Mouse (Mus musculus): ENCODE results near the gene Rasgrf2. TPM values are rescaled to one million over a fixed set of nuclear protein-coding genes. Genes with fewer than 3 reads are reported as not detected.

The Rasgrf2 gene
- total RNA-seq, 2 experiments from 2014 or later: 2.0 to 2.3 TPM

DNA sequence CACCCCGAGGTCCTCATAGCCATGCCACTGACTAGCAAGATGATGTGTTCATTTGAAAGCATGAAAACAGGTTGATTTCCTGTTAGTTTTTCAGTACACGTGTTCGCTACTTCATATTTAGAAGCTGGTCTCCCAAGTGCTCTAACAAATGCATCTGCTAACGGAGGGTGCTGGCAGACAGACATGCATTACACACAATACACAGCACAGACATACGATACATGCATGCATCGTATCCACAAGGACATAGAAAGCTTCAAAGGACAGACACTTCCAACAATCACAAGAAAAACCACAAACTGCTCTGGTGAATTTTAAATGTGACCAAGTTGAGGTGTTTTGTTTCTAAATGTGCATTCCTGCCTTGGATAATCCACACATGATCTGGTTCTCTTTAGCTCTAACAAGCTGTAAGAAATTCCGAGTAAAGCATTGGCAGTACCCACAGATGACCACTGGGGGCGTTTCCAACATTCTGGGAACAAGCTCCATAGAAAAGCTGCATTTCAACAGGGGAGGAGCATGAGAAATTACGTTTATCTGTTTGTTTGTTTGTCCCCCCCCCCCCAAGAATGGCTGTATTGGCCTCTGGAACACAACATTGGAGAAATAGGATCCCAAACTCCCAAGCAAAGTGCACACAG, 249.5 kb downstream of the Rasgrf2 start:
- peak; percentile 50 for DNase-seq

DNA sequence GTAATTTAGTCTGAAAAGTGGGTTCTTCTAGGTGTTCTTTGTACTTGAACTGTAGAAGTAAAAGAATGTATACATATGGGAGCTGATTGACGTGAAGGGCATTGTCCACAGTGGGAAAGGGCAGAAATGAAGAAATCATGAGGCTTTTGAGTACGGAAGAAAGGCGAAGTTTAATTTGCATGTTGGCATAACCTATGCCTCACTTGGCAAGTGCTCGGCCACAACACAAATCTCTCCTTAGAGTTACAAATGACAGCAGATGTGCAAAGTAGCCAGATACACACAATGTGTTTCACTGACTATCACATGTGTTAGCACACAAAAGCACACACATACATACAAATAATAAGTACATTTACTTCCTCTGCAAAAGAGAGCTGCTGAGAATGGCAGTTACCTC, 251.2 kb downstream of the Rasgrf2 start:
- DNase-seq: no peak

DNA sequence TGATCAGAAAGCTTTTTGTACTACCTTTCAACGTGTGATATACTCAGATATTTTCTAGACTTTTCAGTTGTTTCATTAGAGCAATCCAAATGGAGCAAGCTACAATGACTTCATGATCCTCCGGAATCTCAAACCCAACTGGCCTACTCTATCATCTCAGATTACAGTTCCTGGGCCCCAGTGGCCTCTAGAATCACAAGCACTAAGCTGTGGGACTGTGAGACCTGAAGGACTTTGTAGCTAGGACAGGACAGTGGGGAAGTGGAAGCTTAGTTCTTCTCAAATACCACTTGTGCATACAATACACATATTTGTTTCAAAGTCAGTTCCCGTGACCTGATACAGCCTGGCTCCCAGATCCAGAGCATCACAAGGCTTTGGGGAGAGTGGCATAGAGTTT, 253.5 kb downstream of the Rasgrf2 start:
- DNase-seq: no peak

DNA sequence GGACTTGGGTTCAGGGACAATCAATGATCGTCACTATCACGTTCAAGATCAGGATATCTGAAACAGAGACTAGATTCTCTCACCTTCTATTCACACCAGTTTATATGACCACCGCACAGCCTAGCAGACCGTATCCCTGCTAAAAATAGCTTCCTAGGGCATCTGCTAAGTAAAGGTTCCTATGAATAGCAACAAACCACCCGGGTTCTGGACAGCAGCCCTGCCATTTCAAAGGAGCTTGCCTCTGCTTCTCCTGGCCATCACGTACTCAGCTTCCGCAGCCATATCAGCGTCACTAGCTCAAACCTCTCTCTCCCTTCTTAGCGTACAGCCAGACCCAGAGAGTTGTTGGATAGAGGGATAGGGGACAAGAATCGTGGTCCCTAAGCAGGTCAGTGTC, 254.1 kb downstream of the Rasgrf2 start:
- DNase-seq: peak; percentile 35

DNA sequence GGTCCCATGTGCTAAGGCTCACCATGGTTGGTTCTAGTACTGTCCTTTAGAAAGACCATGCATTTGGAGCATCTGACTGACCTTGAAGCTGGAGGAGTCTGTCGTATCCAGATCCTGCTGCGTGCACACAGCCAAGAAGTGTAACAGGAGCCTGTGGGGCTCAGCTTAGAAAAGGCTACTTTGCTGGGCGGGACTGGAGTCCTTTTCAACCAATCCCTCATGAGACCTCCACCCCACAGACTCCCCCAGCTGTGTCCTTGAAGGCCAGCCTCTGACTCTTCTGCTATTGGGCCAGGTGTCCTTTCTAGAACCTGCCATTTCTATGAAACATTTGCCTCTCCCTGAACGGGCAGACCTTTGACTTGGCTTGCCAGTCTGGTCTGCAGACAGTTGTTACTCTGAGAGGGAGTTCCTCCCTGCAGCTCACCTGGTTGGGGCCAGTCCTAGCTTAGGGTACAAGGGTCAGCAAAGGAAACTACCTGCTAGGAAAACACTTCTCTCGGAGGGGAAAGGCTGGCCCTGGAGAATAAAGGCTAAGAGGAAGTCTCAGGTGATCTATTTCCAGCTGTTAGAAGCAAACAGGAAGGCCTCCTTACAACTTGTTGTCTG, 254.6 kb downstream of the Rasgrf2 start, which contains the start of gene Ckmt2:
TSS of gene Ckmt2 (minus strand) at position 145 of the 609 bp plus-strand sequence.
- DNase-seq: peak; percentile 44

DNA sequence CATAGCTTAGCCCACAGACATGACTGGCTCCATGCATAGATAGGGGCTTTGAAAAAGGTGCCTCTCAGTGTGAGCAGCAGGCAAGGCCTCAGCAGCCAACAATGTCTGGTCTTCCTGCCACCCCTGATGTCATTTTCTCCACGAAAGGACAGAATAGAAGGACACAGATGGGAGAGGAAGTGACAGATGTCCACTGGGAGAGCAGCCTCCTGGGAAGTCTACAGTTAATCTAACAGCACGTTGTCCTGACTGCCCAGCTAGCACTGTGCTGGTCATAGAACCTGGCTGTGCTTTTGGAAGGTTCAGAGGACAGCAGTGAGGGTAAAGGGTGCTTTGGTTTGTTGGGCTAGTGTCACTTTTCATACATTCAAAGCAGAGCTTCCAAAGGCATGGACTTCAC, 255.9 kb downstream of the Rasgrf2 start:
- no peak for DNase-seq

DNA sequence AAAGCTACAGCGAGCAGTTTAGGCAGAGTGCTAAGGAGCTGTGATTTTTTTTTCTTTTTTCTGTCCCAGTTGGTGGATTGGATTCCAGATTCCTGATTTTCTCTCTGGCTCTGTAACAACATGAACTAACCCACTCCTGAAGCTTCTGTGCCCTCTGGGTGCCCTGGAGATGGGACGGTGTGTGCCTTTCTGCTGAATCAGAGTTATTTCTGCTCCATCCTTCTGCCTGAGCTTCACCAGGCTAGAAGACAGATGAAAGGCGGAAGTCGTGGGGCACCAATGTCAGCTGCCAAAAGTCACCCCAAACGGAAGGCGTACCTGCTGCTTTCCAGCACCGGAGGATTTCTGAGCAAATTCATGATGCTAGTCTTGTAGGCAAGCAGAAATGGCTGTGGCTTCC, 256.9 kb downstream of the Rasgrf2 start:
- no peak for DNase-seq

DNA sequence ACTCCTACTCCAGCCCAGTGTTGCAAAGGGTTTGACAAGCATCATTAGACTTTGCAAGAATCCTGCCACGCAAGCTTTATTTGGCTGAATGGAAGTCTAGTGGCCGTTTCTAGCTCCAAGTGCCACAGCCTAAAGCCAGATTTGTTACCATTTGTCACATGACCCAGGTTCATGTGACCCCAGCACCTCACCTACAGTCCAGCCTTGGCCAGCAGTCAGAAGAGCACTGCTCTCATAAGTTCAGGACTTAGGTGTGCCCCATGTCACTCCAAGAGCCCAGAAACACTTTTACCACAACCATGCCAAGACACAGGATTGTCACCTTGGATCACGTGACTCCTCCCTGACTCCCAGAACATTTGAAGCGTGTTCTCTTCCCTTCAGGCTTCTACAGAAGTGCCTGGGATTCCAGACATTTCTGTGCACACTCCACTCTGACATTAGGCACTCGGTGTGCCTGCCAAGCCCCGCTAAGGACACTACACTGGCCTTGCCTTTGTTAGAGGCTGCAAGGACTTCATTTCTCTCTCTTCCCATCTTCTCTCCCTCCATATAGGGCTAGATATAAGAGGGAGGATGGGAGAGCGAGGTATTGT, 257.6 kb downstream of the Rasgrf2 start:
- DNase-seq: no peak

DNA sequence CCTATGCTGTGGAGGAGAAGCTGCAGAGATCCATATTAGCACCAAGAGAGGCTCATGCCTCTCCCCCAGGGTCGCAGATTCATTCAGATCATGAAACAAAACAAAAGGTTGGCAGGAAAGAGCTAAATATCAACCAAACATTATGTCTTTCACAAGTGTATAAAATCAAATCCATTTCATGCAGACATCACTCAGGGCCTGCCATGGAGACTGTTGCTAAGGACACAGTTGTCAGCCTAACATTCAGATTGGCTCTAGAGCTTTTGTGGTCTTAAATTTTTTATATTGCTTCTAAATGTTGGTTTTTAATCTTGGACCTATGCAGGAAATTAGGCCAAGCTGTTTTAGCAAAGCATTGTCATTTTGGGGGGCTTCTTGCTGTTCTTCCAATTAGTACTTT, 262.9 kb downstream of the Rasgrf2 start:
- DNase-seq: no peak

DNA sequence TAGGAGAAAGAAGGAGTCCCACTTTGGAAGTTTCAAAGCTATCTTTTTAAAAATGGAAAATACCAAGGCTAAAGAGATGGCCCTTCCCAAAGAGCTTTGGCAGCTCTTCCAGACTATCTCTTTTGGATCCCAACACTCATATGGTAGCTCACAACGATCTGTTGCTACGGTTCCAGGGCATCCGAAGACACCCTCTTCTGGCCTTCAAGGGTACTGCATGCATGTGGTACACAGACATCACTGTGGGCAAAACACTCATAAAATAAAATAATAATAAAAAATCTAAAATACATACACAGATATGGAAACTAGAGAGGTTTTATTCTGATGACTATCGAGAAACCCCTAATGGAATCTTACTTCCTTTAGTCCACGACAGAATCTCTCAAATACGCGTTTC, 272.6 kb downstream of the Rasgrf2 start:
- peak; percentile 33 for DNase-seq

DNA sequence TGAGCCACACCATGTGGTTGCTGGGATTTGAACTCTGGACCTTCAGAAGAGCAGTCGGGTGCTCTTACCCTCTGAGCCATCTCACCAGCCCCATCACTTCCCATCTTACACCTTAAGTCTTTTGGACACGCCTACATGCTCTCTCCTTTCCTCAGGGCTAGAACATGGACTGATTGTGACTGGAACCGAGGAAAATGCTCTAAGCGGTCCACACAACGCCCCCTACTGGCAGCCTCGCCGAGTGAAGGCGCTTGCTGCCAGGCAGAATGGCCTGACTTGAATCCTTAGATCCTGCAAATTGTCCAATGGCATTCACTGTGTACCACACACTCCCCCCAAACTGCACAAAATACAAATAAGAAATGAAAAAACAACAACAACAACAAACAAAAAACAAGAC, 274.0 kb downstream of the Rasgrf2 start:
- DNase-seq: no peak

DNA sequence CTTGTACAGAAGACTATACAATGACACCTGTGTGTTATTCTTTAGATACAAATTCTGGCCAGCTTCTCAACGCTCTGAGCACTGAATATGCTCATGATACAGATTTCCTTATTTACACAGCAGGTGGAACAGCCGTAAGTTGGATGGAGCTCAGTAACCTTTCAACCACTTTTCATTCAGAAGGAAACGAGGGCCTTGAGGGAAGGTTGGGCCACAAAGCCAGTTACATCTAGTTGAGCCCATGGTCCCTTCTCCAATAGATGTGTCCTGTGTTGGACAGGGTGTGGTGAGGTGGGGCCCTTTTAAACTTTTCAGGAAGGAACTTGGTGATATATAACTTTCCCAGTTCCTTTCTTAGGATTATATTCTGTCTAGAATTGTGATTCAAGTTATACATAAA, 277.0 kb downstream of the Rasgrf2 start:
- DNase-seq: no peak

Other genes starting within 250 kb of the Rasgrf2 start
- gene Gm20379, start 174.3 kb upstream of the Rasgrf2 start, total RNA-seq (2021): not detected
- 1 to 10 TPM; 1.9 to 2.8 TPM for gene Dhfr, start 223.1 kb upstream of the Rasgrf2 start, total RNA-seq (2021)
- gene Msh3, start 223.3 kb upstream of the Rasgrf2 start, total RNA-seq (2021): 10 to 100 TPM in 1 of 2 experiments, 1 to 10 TPM in 1; 9.6 to 18.5 TPM

All from gastrocnemius, postnatal 10 days (tissue).